Mouse (Mus musculus) lung, postnatal 0 days (tissue): ENCODE results near the gene Nfkbib. TPM values are rescaled to one million over a fixed set of nuclear protein-coding genes. Genes with fewer than 3 reads are reported as not detected.
A peak's percentile ranks its signal among the peaks of the same experiment; 100 is the strongest.

ENCODE experiments used
- ATAC-seq: fragments of 200-750 bp; cut with Nextera tagmentation; 2 replicates; pipeline ENCODE4 v1.8.0; 2017; ENCODE audit warnings: moderate library complexity
- DNase-seq: peaks from one replicate; pipeline ENCODE4 v3.0.0-alpha.2; 2016; ENCODE audit warnings: low spot score
- H3K27ac ChIP-seq: fragments of 300-500 bp; sonication (generic); 2 replicates; pipeline ENCODE4 v1.5.1; 2014; ENCODE audit warnings: antibody characterized with exemption, mild to moderate bottlenecking, low read length, mixed read lengths
- H3K27me3 ChIP-seq: fragments of 300-500 bp; sonication (generic); replicated peaks from 2 replicates; pipeline ENCODE4 v1.6.1; 2014; ENCODE audit warnings: low read length, mixed read lengths; ENCODE audit not compliant: insufficient read depth
- H3K36me3 ChIP-seq: fragments of 300-500 bp; sonication (generic); 2 replicates; pipeline ENCODE4 v1.6.1; 2014; ENCODE audit warnings: low read length, mixed read lengths; ENCODE audit not compliant: insufficient read depth
- H3K4me1 ChIP-seq: fragments of 300-500 bp; sonication (generic); 2 replicates; pipeline ENCODE4 v1.6.1; 2014; ENCODE audit warnings: antibody characterized with exemption, low read depth, low read length, mixed read lengths; ENCODE audit not compliant: insufficient read depth
- H3K4me2 ChIP-seq: fragments of 300-500 bp; sonication (generic); replicated peaks from 2 replicates; pipeline ENCODE4 v1.6.1; 2014; ENCODE audit warnings: low read depth, mild to moderate bottlenecking, low read length, moderate library complexity, mixed read lengths
- H3K4me3 ChIP-seq: fragments of 300-500 bp; sonication (generic); 2 replicates; pipeline ENCODE4 v1.5.1; 2014; ENCODE audit warnings: low read depth, low read length
- H3K9ac ChIP-seq: fragments of 300-500 bp; sonication (generic); replicated peaks from 2 replicates; pipeline ENCODE4 v1.6.1; 2014; ENCODE audit warnings: low read depth, mild to moderate bottlenecking
- H3K9me3 ChIP-seq: fragments of 300-500 bp; sonication (generic); 2 replicates; pipeline ENCODE4 v1.6.1; 2016; ENCODE audit warnings: low read length, mixed read lengths
- CTCF ChIP-seq: IDR thresholded peaks from 2 replicates; pipeline ENCODE4 v1.5.1; 2016; ENCODE audit warnings: antibody characterized with exemption, mild to moderate bottlenecking
- EP300 ChIP-seq: IDR thresholded peaks from 2 replicates; pipeline ENCODE4 v1.6.1; 2016; ENCODE audit warnings: antibody characterized with exemption, mild to moderate bottlenecking, control low read depth
- WGBS: fragments of 180-500 bp; shearing (Covaris S2); extraction: QIAGEN DNeasy Blood & Tissue Kit; methylation state at CpG from one replicate; pipeline ENCODE4 v1.1.7; 2014; 5-methylcytosine and 5-hydroxymethylcytosine counted together
- polyA plus RNA-seq: library from polyadenylated mRNA; unstranded; fragments of >200 nt; fragmentation: Nextera tagmentation; extraction: Ambion mirVana; gene quantifications from 2 replicates; pipeline ENCODE4 v1.2.1, GENCODE M21; 2015

Nfkbib gene
- polyA plus RNA-seq, 1 experiment from 2014 or later, result 42.3 TPM

DNA sequence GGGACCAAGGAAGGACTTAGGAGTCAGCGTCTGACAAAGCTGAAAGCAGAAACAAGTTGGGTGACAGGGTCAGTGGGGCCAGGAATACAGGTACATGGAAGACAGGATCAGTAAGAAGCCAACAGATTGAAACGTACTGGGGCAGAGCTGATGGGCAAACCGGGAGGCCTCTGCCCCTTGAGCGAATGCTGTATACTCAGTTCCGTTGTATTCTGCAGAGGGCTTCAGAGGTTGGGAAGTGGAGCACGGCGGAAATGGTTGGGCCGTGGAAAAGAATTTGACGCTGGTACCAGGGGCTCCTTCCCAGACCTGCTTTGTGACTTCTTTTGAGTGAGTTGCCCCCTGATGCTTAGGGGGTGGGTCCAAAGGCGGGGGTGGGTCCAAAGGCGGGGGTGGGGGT is 34.1 kb downstream of the Nfkbib start:
- Histone ChIP-seq H3K4me2 (peak overlapping the region; percentile 56), H3K9me3 (no peaks in the 10 kb centered on the region; the same call in 1 of the 2 replicates), H3K4me1 (peaks cover 3% of the 10 kb centered on the region; the same call in 1 of the 2 replicates), H3K9ac (no peak overlapping the region), H3K27ac (no peak overlapping the region), H3K4me3 (peak overlapping the region; percentile 29), H3K27me3 (no peaks in the 10 kb centered on the region), H3K36me3 (no peaks in the 10 kb centered on the region)
- ATAC-seq (no peak), DNase-seq (no peak)
- TF ChIP-seq CTCF (no peak), EP300 (no peak)
- WGBS, result 26% methylated on average over 11 of the region's 11 CpGs

DNA sequence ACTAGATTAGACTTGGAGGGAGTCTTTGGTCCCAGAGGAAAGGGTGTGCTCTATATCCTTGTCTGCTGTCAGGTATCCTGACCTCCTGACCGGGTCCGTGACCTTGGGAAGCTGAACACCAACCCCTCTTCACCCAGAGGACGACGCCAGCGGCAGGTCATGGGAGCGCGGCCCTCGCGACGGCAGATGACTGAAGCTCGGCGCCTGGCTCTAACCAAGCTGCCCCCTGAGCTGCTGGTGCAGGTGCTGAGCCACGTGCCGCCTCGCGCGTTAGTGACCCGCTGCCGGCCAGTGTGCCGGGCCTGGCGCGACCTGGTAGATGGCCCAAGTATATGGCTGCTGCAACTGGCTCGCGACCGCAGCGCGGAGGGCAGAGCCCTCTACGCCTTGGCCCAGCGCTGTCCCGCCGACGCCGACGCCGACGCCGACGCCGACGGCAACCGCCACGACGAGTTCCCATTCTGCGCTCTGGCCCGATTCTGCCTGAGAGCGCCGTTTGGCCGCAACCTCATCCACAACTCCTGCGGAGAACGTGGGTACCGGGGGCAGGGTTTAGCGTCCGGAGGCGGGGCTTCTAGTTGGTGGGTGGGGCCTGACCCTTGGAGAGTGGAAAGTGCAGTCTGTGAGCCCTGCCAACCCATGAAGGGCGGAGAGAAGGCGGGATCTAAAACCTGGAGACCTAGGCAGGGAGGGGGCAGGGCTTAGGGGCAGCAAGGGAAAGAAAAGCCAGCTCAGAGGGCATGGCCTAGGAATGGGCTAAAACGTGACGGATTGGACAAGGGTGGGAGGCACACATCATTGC is 34.8 kb downstream of the Nfkbib start:
- no peak for TF ChIP-seq CTCF
- no peak for TF ChIP-seq EP300
- H3K27ac ChIP-seq, result no peak overlapping the region
- WGBS, result 7% methylated on average over 50 of the region's 58 CpGs

DNA sequence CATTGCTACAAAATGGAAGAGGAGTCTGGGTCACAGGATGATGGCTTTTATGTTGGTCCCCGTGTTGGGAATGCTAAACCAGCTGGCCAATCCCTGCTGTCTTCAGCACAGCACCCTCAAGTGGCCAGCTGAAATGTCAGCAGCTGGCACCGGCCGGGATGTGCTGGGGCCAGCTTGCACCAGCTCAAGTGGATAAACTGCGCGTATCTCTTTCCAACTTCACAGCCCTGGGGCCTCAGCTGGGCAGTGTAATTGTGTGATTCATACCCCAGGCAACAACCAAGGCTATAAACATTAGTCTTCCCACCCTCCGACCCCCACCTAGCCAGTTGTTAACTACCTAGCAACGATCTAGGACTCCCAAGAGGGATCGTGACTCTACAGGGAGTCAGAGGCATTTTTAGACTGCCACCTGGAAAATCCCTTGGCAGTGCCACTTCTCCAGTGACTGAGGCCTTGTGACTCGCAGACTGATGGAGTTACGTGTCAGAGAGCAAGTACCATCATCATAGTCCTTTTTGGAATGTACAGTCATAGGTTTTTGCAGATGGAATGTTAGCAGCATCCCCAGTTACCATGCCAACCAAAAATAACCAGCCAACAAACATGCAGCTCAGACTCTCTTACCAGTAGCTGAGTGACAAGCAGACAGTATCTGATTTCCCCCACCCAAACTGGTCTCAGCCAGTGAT is 39.5 kb downstream of the Nfkbib start:
- WGBS, result 61% methylated on average over 10 of the region's 10 CpGs
- Histone ChIP-seq H3K27me3 (no peaks in the 10 kb centered on the region), H3K36me3 (no peaks in the 10 kb centered on the region), H3K9ac (no peak overlapping the region), H3K4me2 (no peak overlapping the region), H3K27ac (no peak overlapping the region), H3K9me3 (no peaks in the 10 kb centered on the region; the same call in 1 of the 2 replicates), H3K4me1 (peaks cover 3% of the 10 kb centered on the region; the same call in 1 of the 2 replicates), H3K4me3 (no peak overlapping the region)
- ATAC-seq (no peak), DNase-seq (no peak)
- TF ChIP-seq EP300, result no peak
- peak; percentile 43 for TF ChIP-seq CTCF

More for the DNA sequence above, 34.8 kb downstream of the Nfkbib start:
- Histone ChIP-seq H3K4me3 (peak overlapping the region; percentile 29), H3K9me3 (no peaks in the 10 kb centered on the region; the same call in 1 of the 2 replicates), H3K4me1 (peaks cover 3% of the 10 kb centered on the region; the same call in 1 of the 2 replicates), H3K4me2 (peak overlapping the region; percentile 56), H3K27me3 (no peaks in the 10 kb centered on the region), H3K9ac (no peak overlapping the region), H3K36me3 (no peaks in the 10 kb centered on the region)
- DNase-seq, result peak; percentile 90
- ATAC-seq, result peak; percentile 94

DNA sequence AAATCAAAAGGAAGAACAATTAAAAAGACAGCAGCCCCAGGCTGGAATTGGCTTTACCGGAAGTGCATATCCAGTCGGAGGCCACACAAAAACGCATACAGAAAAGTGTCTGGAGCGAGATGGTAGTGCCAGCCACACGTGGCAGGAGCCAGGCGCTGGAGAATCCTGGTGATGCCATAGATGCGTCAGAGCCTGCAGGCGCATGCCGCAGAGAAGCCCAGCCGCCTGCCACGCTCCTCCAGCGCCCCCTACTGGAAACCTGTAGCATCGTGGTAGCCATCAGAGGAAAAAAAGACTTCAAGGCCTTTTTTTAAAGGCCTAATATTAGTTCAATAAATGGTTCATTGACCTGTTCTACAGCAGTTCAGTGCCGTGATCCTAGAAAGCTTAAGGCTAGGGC is 40.7 kb downstream of the Nfkbib start:
- H3K9me3 ChIP-seq, result no peaks in the 10 kb centered on the region; the same call in 1 of the 2 replicates
- H3K27me3 ChIP-seq, result no peaks in the 10 kb centered on the region
- H3K9ac ChIP-seq, result no peak overlapping the region
- 7% methylated on average over 14 of the region's 14 CpGs for WGBS
- H3K4me2 ChIP-seq, result no peak overlapping the region
- H3K27ac ChIP-seq, result no peak overlapping the region
- DNase-seq (peak; percentile 85), ATAC-seq (peak; percentile 80)
- no peaks in the 10 kb centered on the region for H3K36me3 ChIP-seq
- no peak overlapping the region for H3K4me3 ChIP-seq
- TF ChIP-seq CTCF, result peak; percentile 91
- TF ChIP-seq EP300, result no peak
- no peaks in the 10 kb centered on the region for H3K4me1 ChIP-seq

DNA sequence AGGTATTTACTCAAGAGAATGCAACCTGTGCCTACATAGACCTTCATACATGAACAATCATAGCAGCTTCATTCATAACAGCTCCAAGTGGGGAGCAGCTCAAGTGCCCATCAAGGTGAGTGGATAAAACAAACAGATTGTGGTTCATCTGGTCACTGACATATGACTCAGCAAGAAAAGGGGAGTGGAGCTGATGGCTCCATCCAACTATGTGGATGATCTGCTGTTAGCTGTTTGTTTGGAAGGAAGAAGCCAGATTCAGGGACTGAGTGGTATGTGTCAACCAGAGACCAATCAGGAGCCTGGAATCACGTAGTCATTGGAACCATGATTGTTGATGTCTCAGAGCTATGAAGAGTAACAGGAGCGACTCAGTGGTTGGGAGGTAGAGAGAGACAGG is 42.7 kb downstream of the Nfkbib start:
- no peak overlapping the region for H3K9ac ChIP-seq
- ATAC-seq (no peak), DNase-seq (no peak)
- no peak overlapping the region for H3K4me3 ChIP-seq
- no peaks in the 10 kb centered on the region for H3K36me3 ChIP-seq
- no peaks in the 10 kb centered on the region for H3K9me3 ChIP-seq
- no peak overlapping the region for H3K4me2 ChIP-seq
- TF ChIP-seq CTCF, result no peak
- TF ChIP-seq EP300, result no peak
- 94% methylated on average over 2 of the region's 2 CpGs for WGBS
- no peaks in the 10 kb centered on the region for H3K27me3 ChIP-seq
- no peak overlapping the region for H3K27ac ChIP-seq
- no peaks in the 10 kb centered on the region for H3K4me1 ChIP-seq

DNA sequence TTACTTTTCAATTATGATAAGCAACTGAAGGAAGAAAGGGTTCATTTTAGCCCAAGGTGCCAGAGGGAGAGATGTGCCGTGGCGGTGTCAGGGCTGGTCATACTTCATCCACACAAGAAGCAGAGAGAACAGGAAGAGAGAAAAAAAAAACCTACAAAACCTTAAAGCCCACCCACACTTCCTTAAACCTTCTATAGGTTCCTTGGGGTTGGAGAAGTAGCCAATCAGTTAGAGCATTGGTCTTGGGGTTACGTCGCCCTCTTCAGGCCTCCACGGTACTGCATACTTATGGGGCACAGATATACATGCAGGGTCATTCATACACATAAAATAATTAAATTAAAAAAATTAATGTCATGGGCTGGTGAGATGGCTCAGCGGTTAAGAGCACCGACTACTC is 45.2 kb downstream of the Nfkbib start:
- Histone ChIP-seq H3K9ac (no peak overlapping the region), H3K4me3 (no peak overlapping the region), H3K4me1 (no peaks in the 10 kb centered on the region), H3K27me3 (no peaks in the 10 kb centered on the region), H3K27ac (no peak overlapping the region), H3K36me3 (no peaks in the 10 kb centered on the region), H3K4me2 (no peak overlapping the region), H3K9me3 (no peaks in the 10 kb centered on the region)
- no peak for TF ChIP-seq EP300
- peak; percentile 41 for TF ChIP-seq CTCF
- 92% methylated on average over 7 of the region's 7 CpGs for WGBS
- DNase-seq (no peak), ATAC-seq (no peak)
